Mouse (Mus musculus): ENCODE measurements at regions not wholly inside any gene's neighbourhood (a gene's known extent, or its start where the extent isn't known, plus 50 kb on each side); places are given as distances from the start of the nearest gene placed in this dataset.

GRCm38 (mm10) chr1:103360701-103361100, 1407.6 kb upstream of the Cdh20 start:
- no peaks in the 10 kb centered on the region for H3K27me3 ChIP-seq (ENCODE audit: control insufficient read depth in 1 of 2, insufficient read depth in 2 of 2, low read length in 2 of 2)
- TF ChIP-seq ETS1 (IDR thresholded peaks at IDR 0.05; ENCODE audit: low read depth, low read length) (peak; percentile 69), TBP (IDR thresholded peaks at IDR 0.05; ENCODE audit: low read depth, low read length) (no peak)

GRCm38 (mm10) chr1:103372811-103373210, 1395.5 kb upstream of the Cdh20 start:
- H3K9ac ChIP-seq (ENCODE audit: control insufficient read depth, low read depth, low read length, poor library complexity, severe bottlenecking), result no peak overlapping the region
- no peaks in the 10 kb centered on the region for H3K9me3 ChIP-seq (replicated peaks; ENCODE audit: insufficient read depth, low read length)
- H3K36me3 ChIP-seq (ENCODE audit: control insufficient read depth in 1 of 2, insufficient read depth in 2 of 2, low read length in 2 of 2), result no peaks in the 10 kb centered on the region
- no peaks in the 10 kb centered on the region for H3K79me2 ChIP-seq (ENCODE audit: control insufficient read depth, insufficient read depth, low read length, poor library complexity)
- no peak for TF ChIP-seq POLR2AphosphoS5 (IDR thresholded peaks at IDR 0.05; ENCODE audit: borderline replicate concordance, low read depth, low read length)
- no peak for TF ChIP-seq TCF12 (IDR thresholded peaks at IDR 0.05; ENCODE audit: low read depth, low read length)
- no peak for TF ChIP-seq MXI1 (IDR thresholded peaks at IDR 0.05; ENCODE audit: low read depth, low read length)
- TF ChIP-seq ZMIZ1 (IDR thresholded peaks at IDR 0.05; ENCODE audit: low read depth, low read length), result no peak
- no peak for TF ChIP-seq HCFC1 (IDR thresholded peaks at IDR 0.05; ENCODE audit: low read depth, low read length)
- TF ChIP-seq ZNF384 (IDR thresholded peaks at IDR 0.05; ENCODE audit: low read depth, low read length), result no peak
- no peak for TF ChIP-seq SIN3A (IDR thresholded peaks at IDR 0.05; ENCODE audit: low read length)
- TF ChIP-seq UBTF (IDR thresholded peaks at IDR 0.05; ENCODE audit: borderline replicate concordance, insufficient read depth, low read depth, low read length), result no peak
- no peak overlapping the region for H3K4me3 ChIP-seq (ENCODE audit: control insufficient read depth in 1 of 2, insufficient read depth in 1 of 2, low read depth in 2 of 2, low read length in 2 of 2)
- no peaks in the 10 kb centered on the region for H3K4me1 ChIP-seq (ENCODE audit: control insufficient read depth in 1 of 2, insufficient read depth in 2 of 2, low read length in 2 of 2)
- H3K27me3 ChIP-seq (ENCODE audit: control insufficient read depth in 1 of 2, insufficient read depth in 2 of 2, low read length in 2 of 2), result no peaks in the 10 kb centered on the region
- no peak for DNase-seq (ENCODE audit: low read depth, low spot score)
- no peak overlapping the region for H3K27ac ChIP-seq (ENCODE audit: control insufficient read depth, low read depth, low read length)

More at GRCm38 (mm10) chr1:103360701-103361100, 1407.6 kb upstream of the Cdh20 start:
- Histone ChIP-seq H3K9ac (ENCODE audit: control insufficient read depth, low read depth, low read length, poor library complexity, severe bottlenecking) (no peak overlapping the region), H3K4me1 (ENCODE audit: control insufficient read depth in 1 of 2, insufficient read depth in 2 of 2, low read length in 2 of 2) (no peaks in the 10 kb centered on the region), H3K4me3 (ENCODE audit: control insufficient read depth in 1 of 2, insufficient read depth in 1 of 2, low read depth in 2 of 2, low read length in 2 of 2) (no peak overlapping the region), H3K9me3 (replicated peaks; ENCODE audit: insufficient read depth, low read length) (no peaks in the 10 kb centered on the region), H3K36me3 (ENCODE audit: control insufficient read depth in 1 of 2, insufficient read depth in 2 of 2, low read length in 2 of 2) (no peaks in the 10 kb centered on the region), H3K79me2 (ENCODE audit: control insufficient read depth, insufficient read depth, low read length, poor library complexity) (no peaks in the 10 kb centered on the region), H3K27ac (ENCODE audit: control insufficient read depth, low read depth, low read length) (no peak overlapping the region)
- DNase-seq (ENCODE audit: low read depth, low spot score), result no peak

GRCm38 (mm10) chr1:103420124-103420523, 1348.2 kb upstream of the Cdh20 start:
- no peak overlapping the region for H3K27ac ChIP-seq (ENCODE audit: control insufficient read depth, low read depth, low read length)
- TF ChIP-seq ZC3H11A (IDR thresholded peaks at IDR 0.05; ENCODE audit: low read depth, low read length) (no peak), E2F4 (IDR thresholded peaks at IDR 0.05; ENCODE audit: borderline replicate concordance, low read depth, low read length) (no peak), EP300 (IDR thresholded peaks at IDR 0.05; ENCODE audit: low read depth in 1 of 2, low read length in 2 of 2) (no peak), ZNF384 (IDR thresholded peaks at IDR 0.05; ENCODE audit: low read depth, low read length) (no peak), MAZ (IDR thresholded peaks at IDR 0.05; ENCODE audit: low read depth, low read length) (no peak), ZKSCAN1 (IDR thresholded peaks at IDR 0.05; ENCODE audit: low read depth, low read length) (no peak)
- no peaks in the 10 kb centered on the region for H3K27me3 ChIP-seq (ENCODE audit: control insufficient read depth in 1 of 2, insufficient read depth in 2 of 2, low read length in 2 of 2)
- H3K79me2 ChIP-seq (ENCODE audit: control insufficient read depth, insufficient read depth, low read length, poor library complexity), result no peaks in the 10 kb centered on the region
- no peaks in the 10 kb centered on the region for H3K9me3 ChIP-seq (replicated peaks; ENCODE audit: insufficient read depth, low read length)
- H3K9ac ChIP-seq (ENCODE audit: control insufficient read depth, low read depth, low read length, poor library complexity, severe bottlenecking), result no peak overlapping the region
- no peak for DNase-seq (ENCODE audit: low read depth, low spot score)
- no peaks in the 10 kb centered on the region for H3K4me1 ChIP-seq (ENCODE audit: control insufficient read depth in 1 of 2, insufficient read depth in 2 of 2, low read length in 2 of 2)
- H3K4me3 ChIP-seq (ENCODE audit: control insufficient read depth in 1 of 2, insufficient read depth in 1 of 2, low read depth in 2 of 2, low read length in 2 of 2), result no peak overlapping the region
- H3K36me3 ChIP-seq (ENCODE audit: control insufficient read depth in 1 of 2, insufficient read depth in 2 of 2, low read length in 2 of 2), result no peaks in the 10 kb centered on the region
